Mouse (Mus musculus): ENCODE measurements around the gene Epn3. TPM values are rescaled to one million over a fixed set of nuclear protein-coding genes. Genes with fewer than 3 reads are reported as not detected.

Gene Epn3
- total and polyA plus RNA-seq, 2 experiments from 2014 or later = 11.4 to 32.5 TPM

DNA sequence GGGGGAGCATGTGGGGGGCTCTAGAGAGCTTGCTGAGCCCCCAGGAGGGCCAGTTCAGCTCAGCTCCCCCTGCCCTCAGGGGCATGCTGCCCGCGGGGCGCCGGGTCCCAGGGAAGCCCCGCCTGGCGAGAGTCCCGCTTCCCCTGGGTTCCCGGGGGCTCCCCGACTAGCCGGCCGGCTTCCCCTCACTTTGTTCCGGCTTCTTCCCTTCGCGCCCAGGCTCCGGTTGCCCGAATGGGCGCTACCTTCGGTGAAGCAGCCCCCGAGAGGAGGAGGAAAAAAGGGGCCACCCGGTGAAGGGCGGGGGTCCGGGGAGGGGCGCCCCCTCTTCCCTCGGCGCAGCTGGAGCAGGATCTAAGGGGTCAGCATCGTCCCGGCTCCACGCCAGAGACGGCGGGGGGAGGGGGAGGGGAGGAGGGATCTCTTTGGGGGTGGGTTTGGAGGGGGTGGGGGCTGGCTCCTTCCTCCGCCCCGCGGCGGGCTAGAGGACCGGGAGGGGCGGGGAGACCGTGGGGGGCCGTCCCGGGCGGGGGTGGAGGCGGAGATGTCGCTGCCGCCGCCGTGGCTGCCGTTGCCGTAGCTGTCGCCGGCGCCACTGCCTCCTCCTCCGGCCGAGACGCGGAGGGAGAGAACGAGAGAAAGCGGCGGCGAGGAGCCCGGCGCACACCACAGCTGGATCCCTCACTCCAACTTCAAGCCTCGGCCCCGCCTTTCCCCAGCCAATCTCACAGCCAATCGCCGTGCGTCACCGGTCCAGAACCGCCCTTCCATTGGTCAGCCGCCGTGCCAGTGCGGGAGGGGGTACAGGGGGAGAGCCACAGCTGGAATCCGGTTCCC lies 25.8 kb downstream of the Epn3 start, which contains the start of gene Cacna1g:
TSS of gene Cacna1g (minus strand) at position 492 of the 837 bp plus-strand sequence.
- no peak for TF ChIP-seq CTCF (IDR thresholded peaks at IDR 0.05; ENCODE audit: low read depth)
- TF ChIP-seq EP300 (IDR thresholded peaks at IDR 0.05; ENCODE audit: low read depth) = no peak
- Histone ChIP-seq H3K27ac (ENCODE audit: low read depth) (no peak within 1 kb of the TSS), H3K4me2 (ENCODE audit: low read depth, low read length) (peak within 1 kb of the TSS; percentile 99), H3K27me3 (ENCODE audit: control insufficient read depth, insufficient read depth, low read length) (peaks cover 42% of the 10 kb centered on the region), H3K4me3 (ENCODE audit: low read depth, low read length) (peak within 1 kb of the TSS; percentile 63), H3K9me3 (replicated peaks; ENCODE audit: control insufficient read depth, low read length) (no peaks in the 10 kb centered on the region), H3K4me1 (ENCODE audit: control insufficient read depth, insufficient read depth) (peaks cover 13% of the 10 kb centered on the region), H3K36me3 (replicated peaks; ENCODE audit: control insufficient read depth, insufficient read depth, low read length) (no peaks in the 10 kb centered on the region), H3K9ac (replicated peaks; ENCODE audit: low read depth, low read length) (peak within 1 kb of the TSS; percentile 52)
- WGBS = 1% methylated on average over 45 of the region's 71 CpGs
- DNase-seq (ENCODE audit: low spot score) (peak; percentile 76), ATAC-seq (ENCODE audit: insufficient read depth, low read depth) (peak; percentile 87)

DNA sequence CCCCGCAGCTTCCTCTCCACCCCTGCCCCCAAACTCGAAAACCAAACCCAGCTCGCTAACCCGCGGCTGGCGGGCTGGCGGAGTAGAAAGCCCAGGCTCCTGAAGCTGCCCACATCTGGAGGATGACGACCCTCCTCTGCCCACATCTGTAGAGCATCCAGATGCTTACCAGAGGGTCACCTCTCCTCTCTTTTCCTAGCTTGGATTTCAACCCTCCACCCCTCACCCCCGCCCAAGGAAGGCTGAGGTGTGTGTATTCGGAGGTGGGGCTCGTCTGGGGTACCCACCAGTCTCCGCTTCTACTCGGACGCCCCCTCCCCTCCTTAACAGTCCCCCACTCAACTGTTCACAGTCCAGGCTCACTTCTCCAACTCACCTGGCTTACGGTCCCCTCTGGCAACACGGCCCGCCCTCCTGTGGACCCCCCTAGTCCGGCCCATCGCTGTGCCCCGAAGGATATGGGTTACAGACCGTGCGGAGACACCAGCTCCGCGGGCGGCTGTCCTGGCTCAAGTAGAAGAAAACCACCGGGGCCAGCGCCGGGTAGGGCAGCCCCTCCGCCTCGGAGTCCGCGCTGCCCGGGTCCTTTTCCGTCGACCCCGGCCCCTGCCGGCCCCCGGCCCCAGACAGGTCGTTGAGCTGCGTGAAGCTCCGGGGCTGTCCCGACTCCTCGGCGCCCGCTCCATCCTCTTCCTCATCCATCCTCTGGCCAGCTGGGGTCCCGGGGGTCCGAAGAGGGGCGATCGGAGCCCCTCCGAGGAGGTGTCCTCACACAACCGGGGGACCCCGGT lies 26.7 kb downstream of the Epn3 start:
- H3K4me2 ChIP-seq (ENCODE audit: low read depth, low read length) = peak overlapping the region; percentile 99
- DNase-seq (ENCODE audit: low spot score) (no peak), ATAC-seq (ENCODE audit: insufficient read depth, low read depth) (peak; percentile 8; the same call in 1 of the 2 replicates)
- no peaks in the 10 kb centered on the region for H3K9me3 ChIP-seq (replicated peaks; ENCODE audit: control insufficient read depth, low read length)
- peaks cover 42% of the 10 kb centered on the region for H3K27me3 ChIP-seq (ENCODE audit: control insufficient read depth, insufficient read depth, low read length)
- H3K9ac ChIP-seq (replicated peaks; ENCODE audit: low read depth, low read length) = peak overlapping the region; percentile 52
- WGBS = 1% methylated on average over 52 of the region's 52 CpGs
- TF ChIP-seq CTCF (IDR thresholded peaks at IDR 0.05; ENCODE audit: low read depth) = no peak
- no peak for TF ChIP-seq EP300 (IDR thresholded peaks at IDR 0.05; ENCODE audit: low read depth)
- H3K4me1 ChIP-seq (ENCODE audit: control insufficient read depth, insufficient read depth) = peaks cover 16% of the 10 kb centered on the region
- peak overlapping the region; percentile 63 for H3K4me3 ChIP-seq (ENCODE audit: low read depth, low read length)
- no peaks in the 10 kb centered on the region for H3K36me3 ChIP-seq (replicated peaks; ENCODE audit: control insufficient read depth, insufficient read depth, low read length)
- no peak overlapping the region for H3K27ac ChIP-seq (ENCODE audit: low read depth)

DNA sequence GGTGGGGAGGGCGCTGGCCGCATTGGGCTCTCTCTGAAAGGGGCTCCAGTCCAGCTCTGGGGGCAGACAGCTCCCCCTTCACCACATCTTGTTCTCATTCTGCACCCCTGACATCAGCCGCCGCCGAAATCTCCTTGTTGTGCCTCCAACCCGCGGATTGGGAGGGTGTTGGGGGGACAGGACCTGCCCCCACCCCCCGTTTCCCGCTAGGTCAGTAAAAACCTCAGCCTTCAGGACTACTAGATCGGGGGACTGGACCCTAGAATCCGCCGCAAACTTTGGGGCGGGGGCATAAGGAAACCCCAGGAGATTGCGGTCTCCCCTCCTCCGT lies 27.2 kb downstream of the Epn3 start:
- DNase-seq (ENCODE audit: low spot score) (no peak), ATAC-seq (ENCODE audit: insufficient read depth, low read depth) (no peak)
- WGBS = 3% methylated on average over 15 of the region's 15 CpGs
- peaks cover 20% of the 10 kb centered on the region for H3K4me1 ChIP-seq (ENCODE audit: control insufficient read depth, insufficient read depth)
- peak overlapping the region; percentile 63 for H3K4me3 ChIP-seq (ENCODE audit: low read depth, low read length)
- peak overlapping the region; percentile 99 for H3K4me2 ChIP-seq (ENCODE audit: low read depth, low read length)
- no peaks in the 10 kb centered on the region for H3K9me3 ChIP-seq (replicated peaks; ENCODE audit: control insufficient read depth, low read length)
- no peak for TF ChIP-seq EP300 (IDR thresholded peaks at IDR 0.05; ENCODE audit: low read depth)
- H3K9ac ChIP-seq (replicated peaks; ENCODE audit: low read depth, low read length) = peak overlapping the region; percentile 52; the same call in 1 of the 2 replicates
- no peaks in the 10 kb centered on the region for H3K36me3 ChIP-seq (replicated peaks; ENCODE audit: control insufficient read depth, insufficient read depth, low read length)
- H3K27ac ChIP-seq (ENCODE audit: low read depth) = no peak overlapping the region
- H3K27me3 ChIP-seq (ENCODE audit: control insufficient read depth, insufficient read depth, low read length) = peaks cover 42% of the 10 kb centered on the region

DNA sequence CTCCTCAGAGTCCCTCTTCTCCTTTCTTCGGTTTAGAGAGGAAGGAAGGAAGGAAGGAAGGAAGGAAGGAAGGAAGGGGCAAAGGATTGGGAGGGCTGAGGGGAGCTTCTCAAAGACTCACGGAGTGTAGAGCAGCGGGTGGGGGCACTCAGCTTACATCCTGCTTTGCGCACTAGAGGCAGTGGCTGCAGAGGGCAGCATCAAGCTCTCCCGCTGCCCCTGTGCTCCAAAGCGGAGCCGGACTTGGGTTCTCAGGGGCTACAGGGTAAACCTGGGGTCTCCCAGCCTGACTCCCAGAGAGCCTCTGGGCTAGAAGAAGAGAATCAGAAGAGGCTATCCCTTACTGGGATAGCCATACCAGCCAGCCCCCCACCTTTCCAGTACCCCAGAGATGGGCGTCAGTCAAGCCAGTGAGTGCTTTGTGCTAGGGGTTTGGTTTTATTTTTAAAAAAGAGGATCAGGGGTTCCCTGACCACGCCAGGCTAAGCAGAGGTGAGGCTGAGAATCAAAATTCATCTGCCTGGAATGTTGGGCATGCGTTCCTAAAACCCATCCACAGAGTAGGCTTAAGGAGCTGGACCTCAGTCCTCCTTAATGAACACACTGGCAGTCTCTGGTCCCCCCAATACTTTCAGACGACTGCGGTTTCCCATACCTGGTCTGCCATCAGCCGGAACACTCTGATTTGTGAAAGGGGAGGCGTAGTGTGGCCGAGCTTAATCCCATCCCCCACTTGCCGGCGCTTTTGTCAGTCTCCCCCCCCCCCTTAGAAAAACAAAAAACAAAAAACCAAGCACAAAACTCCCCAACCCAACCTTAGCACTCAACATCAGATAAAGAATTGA lies 27.8 kb downstream of the Epn3 start:
- ATAC-seq (ENCODE audit: insufficient read depth, low read depth) = no peak
- Histone ChIP-seq H3K9ac (replicated peaks; ENCODE audit: low read depth, low read length) (peak overlapping the region; percentile 52; the same call in 1 of the 2 replicates), H3K27me3 (ENCODE audit: control insufficient read depth, insufficient read depth, low read length) (peaks cover 42% of the 10 kb centered on the region), H3K4me2 (ENCODE audit: low read depth, low read length) (peak overlapping the region; percentile 99), H3K36me3 (replicated peaks; ENCODE audit: control insufficient read depth, insufficient read depth, low read length) (no peaks in the 10 kb centered on the region), H3K4me1 (ENCODE audit: control insufficient read depth, insufficient read depth) (peaks cover 25% of the 10 kb centered on the region), H3K27ac (ENCODE audit: low read depth) (no peak overlapping the region), H3K4me3 (ENCODE audit: low read depth, low read length) (peak overlapping the region; percentile 63), H3K9me3 (replicated peaks; ENCODE audit: control insufficient read depth, low read length) (no peaks in the 10 kb centered on the region)
- DNase-seq (ENCODE audit: low spot score) = no peak
- TF ChIP-seq CTCF (IDR thresholded peaks at IDR 0.05; ENCODE audit: low read depth) (no peak), EP300 (IDR thresholded peaks at IDR 0.05; ENCODE audit: low read depth) (no peak)
- 20% methylated on average over 17 of the region's 17 CpGs for WGBS

DNA sequence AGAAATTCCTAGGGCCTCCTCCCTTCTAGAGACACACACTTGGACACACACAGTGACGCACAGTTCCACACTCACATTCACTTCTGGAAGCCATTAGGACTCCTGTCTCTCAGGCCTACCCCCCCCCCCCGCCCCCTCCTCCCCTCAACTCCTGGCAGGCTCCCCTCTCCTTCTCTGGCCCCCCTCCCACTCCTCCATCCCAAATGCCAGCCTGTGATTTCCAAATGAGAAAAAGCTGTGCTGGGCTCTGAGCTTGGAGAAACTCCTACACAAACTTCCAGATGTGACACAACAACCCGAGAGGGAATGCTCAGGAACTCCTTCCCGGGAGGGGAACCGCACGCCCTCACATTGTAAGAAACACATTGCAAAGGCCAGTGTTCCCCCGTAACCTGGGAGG lies 29.4 kb downstream of the Epn3 start:
- H3K9ac ChIP-seq (replicated peaks; ENCODE audit: low read depth, low read length) = no peak overlapping the region
- H3K9me3 ChIP-seq (replicated peaks; ENCODE audit: control insufficient read depth, low read length) = no peaks in the 10 kb centered on the region
- H3K27ac ChIP-seq (ENCODE audit: low read depth) = no peak overlapping the region
- H3K4me2 ChIP-seq (ENCODE audit: low read depth, low read length) = no peak overlapping the region
- H3K4me1 ChIP-seq (ENCODE audit: control insufficient read depth, insufficient read depth) = peaks cover 25% of the 10 kb centered on the region
- ATAC-seq (ENCODE audit: insufficient read depth, low read depth) = no peak
- WGBS = 49% methylated on average over 7 of the region's 7 CpGs
- H3K36me3 ChIP-seq (replicated peaks; ENCODE audit: control insufficient read depth, insufficient read depth, low read length) = no peaks in the 10 kb centered on the region
- H3K27me3 ChIP-seq (ENCODE audit: control insufficient read depth, insufficient read depth, low read length) = peaks cover 28% of the 10 kb centered on the region
- no peak for DNase-seq (ENCODE audit: low spot score)
- H3K4me3 ChIP-seq (ENCODE audit: low read depth, low read length) = no peak overlapping the region
- TF ChIP-seq EP300 (IDR thresholded peaks at IDR 0.05; ENCODE audit: low read depth) = no peak
- no peak for TF ChIP-seq CTCF (IDR thresholded peaks at IDR 0.05; ENCODE audit: low read depth)
